Mouse (Mus musculus) central nervous system, embryonic 18 days (tissue): ENCODE results near the gene C6. TPM values are rescaled to one million over a fixed set of nuclear protein-coding genes. Genes with fewer than 3 reads are reported as not detected.

Source experiments
- polyA plus RNA-seq: library from polyadenylated mRNA; depleted of rRNA; stranded (reverse); fragments of >200 nt; gene quantifications from 2 replicates; pipeline ENCODE4 v1.2.3, GENCODE M21; 2012; rRNA removed

C6 gene
- 0.01 TPM in 1 of 2 replicates, not detected in the other for polyA plus RNA-seq

DNA sequence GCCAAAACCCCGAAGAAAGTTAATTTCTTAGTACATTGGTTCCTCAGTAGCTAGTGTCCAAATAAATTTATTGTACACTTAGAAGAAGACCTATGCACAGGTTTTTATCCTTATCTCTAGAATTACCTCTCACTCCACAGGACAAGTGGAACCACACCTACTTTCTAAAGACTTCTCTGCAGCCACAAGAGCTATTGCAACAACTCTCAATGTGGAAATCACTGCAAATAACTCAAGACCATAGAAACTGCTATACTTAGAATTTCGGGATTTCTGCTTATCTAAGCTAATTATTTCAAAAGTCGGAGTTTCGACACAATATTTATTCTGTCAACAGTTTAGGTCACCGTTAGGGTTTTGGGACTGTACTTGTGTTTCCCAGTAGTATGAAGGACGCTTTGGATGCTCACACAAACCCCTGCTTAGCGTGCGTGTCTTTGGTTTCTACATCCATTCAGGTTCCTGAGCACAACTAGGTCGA is at the start of gene C6:
Gene C6, plus strand, starts transcription at position 346 of the 481 bp plus-strand sequence.

Other genes with a start within 250 kb of the C6 start
- gene Mroh2b, start 171.6 kb downstream of the C6 start, polyA plus RNA-seq = not detected in 2 replicates